Mouse (Mus musculus): ENCODE data around the gene AK157302. TPM values are rescaled to one million over a fixed set of nuclear protein-coding genes. Genes with fewer than 3 reads are reported as not detected.
"Not testable (repeated sequence)": the region's sequence is repeated elsewhere in the genome, so short reads cannot be mapped to it uniquely, and the experiment has no call there.

AK157302 gene
- total RNA-seq (2015; ENCODE audit: low replicate concordance) (2.9 and 8.4 TPM in 2 replicates), total RNA-seq (2017; ENCODE audit: low replicate concordance) (2.0 and 4.1 TPM in 2 replicates)

DNA sequence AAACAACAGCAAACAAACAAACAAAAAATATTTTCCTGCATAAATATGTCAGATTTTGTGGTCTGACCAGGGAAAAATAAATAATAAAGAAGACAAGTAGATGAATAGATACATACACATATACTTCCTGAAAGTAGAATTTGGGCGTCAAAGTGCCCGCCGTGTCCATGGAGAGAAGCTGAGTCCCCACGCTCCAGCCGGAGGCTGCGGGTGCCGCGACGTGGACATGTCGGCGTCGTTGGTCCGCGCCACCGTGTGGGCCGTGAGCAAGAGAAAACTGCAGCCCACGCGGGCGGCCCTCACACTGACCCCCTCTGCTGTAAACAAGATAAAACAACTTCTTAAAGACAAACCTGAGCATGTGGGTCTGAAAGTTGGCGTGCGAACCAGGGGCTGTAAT is at the start of gene AK157302:
Gene AK157302 (plus strand): TSS at position 144 of the 400 bp plus-strand sequence.
- ATAC-seq (replicated peaks; ENCODE audit: low FRiP score, poor library complexity, severe bottlenecking), result no peak

DNA sequence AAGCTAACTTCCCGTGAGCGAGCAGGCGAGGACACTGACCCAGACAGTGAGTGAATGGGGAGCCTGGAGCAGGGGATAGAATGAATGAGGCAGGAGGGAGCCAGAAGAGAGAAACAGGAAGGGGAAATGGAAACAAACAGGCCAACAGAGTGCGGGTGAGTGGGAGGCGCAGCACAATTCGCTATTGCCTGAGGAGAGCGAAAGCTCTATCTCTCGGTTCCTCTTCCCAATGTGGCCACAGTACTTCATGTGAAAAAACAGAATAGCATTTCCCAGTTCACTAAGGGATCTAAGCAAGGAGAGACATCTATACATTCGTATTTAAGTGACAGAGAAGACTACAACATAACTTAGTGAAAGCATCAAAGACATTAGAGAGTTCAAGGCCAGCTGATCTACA is 48.2 kb upstream of the AK157302 start:
- no peak for ATAC-seq (replicated peaks; ENCODE audit: low FRiP score, poor library complexity, severe bottlenecking)

DNA sequence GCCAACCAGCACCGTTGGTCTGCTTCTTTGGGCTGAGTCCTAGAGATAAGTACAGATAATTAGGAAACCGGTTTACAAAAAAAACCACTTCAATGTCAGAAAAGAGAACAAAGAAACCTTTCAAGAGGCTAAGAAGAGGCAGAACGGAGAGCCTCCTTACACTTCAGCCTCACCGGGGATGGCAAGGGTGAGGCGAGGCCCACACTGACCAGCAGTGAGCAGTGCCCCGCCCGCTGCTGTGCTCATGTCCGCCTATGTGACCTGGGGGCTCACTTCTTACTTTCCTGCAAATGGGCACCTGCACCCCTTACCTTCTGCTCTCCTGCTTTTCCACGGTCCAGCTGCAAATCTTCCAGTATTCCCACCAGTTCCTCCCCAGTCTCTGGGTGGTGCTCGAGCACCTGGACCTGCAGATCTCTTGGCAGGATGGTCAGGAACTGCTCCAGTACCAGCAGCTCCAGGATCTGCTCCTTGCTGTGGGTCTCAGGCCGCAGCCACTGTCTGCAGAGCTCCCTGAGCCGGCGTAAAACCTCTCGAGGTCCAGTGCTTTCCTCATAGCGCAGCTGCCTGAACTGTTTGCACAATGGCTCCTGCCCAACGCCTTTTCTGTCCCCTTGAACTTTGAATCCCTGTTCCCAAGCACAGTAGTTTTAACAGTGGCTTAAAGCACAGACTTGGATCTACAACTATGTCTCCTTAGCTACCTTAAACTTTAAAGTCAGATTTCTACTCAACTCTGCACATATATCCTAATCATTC is 47.0 kb upstream of the AK157302 start:
- ATAC-seq (replicated peaks; ENCODE audit: low FRiP score, poor library complexity, severe bottlenecking), result no peak

DNA sequence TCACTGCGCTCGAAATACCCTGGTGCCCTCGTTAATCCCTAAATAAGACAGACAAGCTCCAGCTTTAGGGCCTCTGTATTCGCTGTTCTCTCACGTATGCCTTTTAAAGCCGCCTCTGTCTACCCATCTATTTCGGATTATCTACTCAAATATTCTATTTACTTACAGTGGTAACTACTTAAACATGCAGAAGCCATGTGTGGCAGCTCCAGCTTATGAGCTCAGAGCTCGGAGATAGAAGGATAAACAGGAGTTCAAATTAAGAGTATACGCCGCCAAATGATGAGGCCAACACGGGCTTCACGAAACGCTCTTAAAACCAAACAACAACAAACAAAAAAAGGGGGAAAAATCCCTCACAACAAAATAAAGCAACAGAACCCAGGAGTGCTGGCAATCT is 42.0 kb upstream of the AK157302 start:
- ATAC-seq (replicated peaks; ENCODE audit: low FRiP score, poor library complexity, severe bottlenecking), result no peak

DNA sequence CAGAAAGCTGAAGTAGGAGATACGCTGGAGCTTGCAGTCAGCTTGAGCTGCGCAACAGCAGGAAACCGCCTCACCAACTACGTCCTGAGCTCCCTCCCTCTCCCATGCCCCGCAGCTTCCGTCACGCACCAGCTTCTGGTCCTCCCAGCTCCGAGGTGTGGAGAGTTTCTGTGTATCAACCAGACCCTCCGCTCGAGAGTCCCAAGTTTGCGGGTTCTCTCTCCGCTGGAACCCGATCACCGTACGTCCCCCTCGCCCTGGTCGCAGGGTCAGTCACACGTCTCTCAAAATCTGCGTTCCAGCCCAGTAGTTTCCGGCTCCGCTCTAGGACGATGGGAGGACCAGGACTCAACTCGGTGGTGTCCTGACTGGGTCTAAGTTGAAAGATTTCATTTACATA is 41.6 kb upstream of the AK157302 start, which contains the start of gene Zscan26:
Gene Zscan26 (minus strand): TSS at position 282 of the 400 bp plus-strand sequence.
- no peak; the same call in 1 of the 2 replicates for ATAC-seq (replicated peaks; ENCODE audit: low FRiP score, poor library complexity, severe bottlenecking)

DNA sequence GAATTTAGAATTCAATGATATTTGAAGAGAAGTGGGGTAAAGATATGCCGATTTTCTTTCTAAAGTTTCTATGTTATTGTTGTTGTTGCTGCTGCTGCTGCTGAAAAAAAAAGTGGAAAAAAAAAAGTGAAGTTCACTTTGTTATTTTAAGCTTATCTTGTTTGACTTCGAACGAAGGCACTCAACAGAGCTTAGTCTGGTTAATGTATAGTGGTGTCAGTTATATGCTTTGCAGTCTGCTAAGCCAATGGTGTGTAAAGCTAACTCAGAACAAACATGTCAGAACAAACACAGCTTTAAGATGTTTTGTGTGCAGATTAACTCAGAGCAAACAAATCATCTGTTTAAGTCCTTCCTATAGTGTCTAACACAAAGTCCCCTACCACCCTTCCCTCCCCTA is 40.9 kb upstream of the AK157302 start:
- ATAC-seq (replicated peaks; ENCODE audit: low FRiP score, poor library complexity, severe bottlenecking), result no peak

DNA sequence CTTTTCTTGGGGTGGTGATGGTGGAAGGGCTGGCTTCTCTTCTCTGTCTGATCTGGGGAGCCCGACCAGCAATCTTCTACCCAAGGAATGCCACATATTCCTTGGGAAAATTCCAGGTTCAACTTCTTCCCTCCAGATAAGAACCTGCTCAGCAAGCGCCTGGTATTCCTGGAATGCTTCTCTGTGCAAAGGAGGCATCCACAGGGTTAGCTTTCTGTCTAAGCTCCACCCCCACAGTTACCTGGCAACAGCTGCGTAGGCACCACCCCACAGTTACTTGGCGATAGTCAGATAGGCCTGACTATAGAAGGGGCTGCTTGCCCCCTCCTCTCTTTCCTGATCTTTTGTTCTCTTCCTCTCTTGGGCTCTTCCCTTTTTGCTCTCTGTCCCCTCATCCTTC is 38.7 kb upstream of the AK157302 start:
- ATAC-seq (replicated peaks; ENCODE audit: low FRiP score, poor library complexity, severe bottlenecking), result no peak

DNA sequence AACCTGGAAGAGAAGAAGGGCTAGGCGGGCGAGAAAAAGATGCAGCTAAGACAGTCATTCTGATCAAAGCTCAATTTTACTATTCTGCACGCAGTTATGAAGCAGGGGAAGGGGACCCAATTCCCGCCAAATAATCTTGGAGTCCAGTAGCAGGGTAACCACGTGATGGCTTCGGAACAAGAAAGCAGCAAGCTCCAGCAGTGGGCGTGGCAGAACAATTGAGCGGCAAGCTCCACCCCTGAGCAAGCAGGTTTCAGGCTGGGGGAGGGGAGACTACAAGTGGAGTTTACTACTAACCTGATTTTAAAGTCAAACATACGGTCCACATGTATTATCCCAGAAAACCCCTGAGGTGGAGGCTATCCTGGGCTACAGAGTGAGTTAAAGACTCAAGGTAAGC is 32.5 kb upstream of the AK157302 start:
- ATAC-seq (replicated peaks; ENCODE audit: low FRiP score, poor library complexity, severe bottlenecking), result not testable (repeated sequence)

DNA sequence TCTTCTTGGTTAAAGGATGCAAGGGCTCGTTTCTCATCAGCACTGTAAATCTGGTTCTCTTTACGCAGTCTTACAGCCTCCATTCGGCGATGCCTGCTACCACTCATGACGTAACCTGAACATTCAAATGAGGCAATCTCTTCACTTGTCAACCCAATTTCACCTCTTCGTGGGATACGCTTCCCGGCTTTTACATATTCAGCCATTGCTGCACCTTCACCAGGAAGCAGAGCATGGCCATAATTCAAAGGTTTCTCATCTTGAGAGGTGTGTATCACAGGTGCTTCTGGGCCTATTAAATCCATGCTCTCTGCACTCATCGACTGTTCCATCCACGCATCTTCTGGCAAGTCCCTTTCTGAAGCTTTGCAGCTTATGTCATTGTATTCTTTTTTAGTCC is 27.7 kb upstream of the AK157302 start:
- no peak for ATAC-seq (replicated peaks; ENCODE audit: low FRiP score, poor library complexity, severe bottlenecking)

DNA sequence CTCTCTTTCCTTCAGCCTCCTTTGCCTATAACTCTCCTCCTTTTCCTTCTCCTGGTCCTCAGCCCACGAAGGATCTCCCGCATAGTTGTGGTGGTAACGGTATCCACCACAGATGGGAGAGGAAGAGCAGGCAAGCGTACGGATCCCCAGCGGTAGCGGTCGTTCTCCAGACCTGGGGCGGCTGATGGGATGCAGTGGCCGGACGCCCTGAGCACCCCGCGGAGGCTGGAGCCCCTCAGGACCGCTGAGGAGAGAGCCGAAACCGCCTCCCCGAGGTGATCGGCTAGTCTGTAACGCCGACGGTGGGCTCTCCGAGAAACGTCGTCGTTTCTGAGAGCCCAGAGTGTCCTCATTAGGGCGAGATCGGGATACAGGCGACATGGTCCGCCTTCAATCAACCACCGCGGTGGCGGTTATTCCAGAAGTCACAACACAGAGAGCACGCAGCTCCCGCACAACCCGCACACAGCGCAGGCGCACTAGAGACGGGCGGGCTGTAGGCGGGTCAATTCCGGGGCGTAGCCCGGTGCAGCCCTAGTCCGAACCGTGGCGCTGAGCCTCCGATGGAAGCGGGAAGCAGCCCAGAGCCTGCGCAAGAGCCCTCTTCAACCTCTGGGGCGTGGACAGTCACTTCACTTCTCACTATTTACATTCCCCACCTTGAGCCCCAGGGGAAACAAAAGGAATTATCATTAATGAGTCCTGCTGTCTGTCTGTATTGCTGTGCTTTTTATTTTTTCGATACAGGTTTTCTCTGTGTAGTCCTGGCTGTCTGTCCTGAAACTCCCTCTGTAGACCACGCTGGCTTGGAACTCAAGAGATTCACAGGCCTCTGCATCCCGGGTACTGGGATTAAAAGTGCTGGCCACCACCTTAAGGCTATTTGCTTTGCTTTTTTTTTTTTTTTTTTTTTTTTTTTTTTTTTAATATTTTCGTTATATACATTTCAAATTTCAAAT is 26.7 kb upstream of the AK157302 start, which contains the start of gene Nkapl:
Gene Nkapl (minus strand): TSS at position 449 of the 959 bp plus-strand sequence.
- ATAC-seq (replicated peaks; ENCODE audit: low FRiP score, poor library complexity, severe bottlenecking), result peak; percentile 100

DNA sequence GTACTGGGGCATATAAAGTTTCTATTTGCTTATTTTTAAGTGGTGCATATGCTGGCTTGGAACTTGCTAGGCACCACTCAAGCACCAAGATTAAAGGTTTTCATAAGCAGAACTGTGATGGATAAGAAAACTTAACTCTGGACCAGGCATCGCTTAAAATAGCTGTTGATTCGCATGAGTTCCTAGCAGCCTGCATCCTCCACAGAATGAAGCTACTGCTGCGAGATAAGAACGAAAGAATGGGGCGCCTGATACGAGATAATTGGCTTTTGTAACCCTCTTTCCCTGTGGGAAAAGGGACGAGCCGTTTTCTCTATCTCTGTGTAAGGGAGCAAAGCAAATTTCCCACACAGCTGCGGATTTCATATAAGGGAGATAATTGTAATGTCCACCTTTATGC is 25.9 kb upstream of the AK157302 start:
- ATAC-seq (replicated peaks; ENCODE audit: low FRiP score, poor library complexity, severe bottlenecking), result no peak

DNA sequence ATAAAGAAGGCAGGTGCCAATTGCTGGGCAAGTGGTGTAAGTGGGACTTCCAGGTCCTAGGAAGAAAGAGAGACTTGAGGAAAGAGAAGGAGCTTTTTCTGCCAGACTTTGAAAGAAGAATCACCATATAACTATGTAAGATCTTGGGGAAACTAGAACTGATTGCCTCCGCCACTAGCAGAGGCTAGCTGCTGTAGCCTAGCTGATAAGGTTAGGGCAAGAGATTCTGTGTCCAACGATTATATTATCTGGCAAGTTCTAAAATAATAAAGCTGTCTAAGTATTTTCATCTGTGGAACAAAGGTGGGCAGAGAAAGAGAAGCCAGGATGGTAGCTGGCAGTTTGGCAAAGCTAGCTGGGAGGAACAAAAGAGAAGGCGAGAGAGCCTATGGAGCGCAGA is 22.6 kb upstream of the AK157302 start:
- ATAC-seq (replicated peaks; ENCODE audit: low FRiP score, poor library complexity, severe bottlenecking), result no peak

DNA sequence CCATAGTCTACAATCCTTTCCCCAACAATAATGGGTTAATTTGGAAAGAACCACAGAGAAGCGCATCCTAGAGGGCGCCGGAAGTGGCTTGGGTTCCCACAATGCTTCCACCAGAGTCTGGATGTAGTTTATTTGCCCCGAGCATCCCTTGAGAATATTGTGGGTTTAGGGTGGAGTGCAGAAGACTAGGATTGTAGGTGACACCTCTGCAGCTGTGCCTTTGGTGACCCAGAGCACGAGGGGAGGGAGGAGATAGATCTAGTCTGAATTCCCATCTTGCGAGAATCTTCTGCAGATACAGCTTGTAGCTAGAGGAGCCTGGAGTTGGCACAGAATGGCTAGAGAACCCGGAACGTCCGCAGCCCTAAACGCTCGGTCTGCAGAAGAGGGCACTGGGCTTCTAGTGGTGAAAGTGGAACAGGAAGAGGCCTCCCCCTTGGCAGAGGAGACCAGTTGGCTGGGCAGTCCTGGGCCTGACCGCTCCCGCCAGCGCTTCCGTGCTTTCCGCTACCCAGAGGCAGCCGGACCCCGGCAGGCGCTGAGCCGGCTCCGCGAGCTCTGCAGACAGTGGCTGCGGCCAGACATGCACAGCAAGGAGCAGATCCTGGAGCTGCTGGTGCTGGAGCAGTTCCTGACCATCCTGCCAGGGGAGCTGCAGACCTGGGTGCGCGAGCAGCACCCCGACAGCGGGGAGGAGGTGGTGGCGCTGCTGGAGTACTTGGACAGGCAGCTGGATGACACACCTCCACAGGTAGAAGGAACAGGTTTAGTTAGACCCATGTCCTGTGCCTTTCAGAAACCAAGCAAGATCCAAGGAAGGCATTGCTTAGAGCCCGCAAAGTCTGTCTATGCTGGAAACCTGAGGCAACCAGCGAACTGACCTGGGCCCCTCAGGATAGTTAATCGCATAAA is 16.0 kb upstream of the AK157302 start, which contains the start of the genes Zkscan4 and Gm10065:
Gene Zkscan4 (plus strand): TSS at position 149 of the 912 bp plus-strand sequence.
Gene Gm10065 (minus strand): TSS at position 683 of the 912 bp plus-strand sequence.
- not testable (repeated sequence) for ATAC-seq (replicated peaks; ENCODE audit: low FRiP score, poor library complexity, severe bottlenecking)

DNA sequence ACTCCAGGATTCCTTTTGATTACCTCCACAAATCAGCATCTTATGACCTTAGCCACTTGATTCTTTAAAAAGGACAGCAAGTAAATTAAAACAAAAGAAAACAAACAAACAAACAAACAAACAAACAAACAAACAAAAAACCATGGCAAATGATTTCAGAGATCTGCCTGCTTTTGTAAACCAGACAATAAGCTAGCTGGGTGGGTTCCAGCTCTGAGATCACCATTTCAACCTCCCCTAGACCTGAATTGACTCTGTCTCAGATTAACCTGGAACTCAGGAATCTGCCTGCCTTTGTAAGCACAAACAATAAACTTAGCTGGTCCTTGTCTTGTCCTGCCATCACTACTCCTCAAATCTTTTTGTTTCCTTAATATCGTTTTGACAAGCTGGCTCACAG is 8.1 kb upstream of the AK157302 start:
- no peak for ATAC-seq (replicated peaks; ENCODE audit: low FRiP score, poor library complexity, severe bottlenecking)

DNA sequence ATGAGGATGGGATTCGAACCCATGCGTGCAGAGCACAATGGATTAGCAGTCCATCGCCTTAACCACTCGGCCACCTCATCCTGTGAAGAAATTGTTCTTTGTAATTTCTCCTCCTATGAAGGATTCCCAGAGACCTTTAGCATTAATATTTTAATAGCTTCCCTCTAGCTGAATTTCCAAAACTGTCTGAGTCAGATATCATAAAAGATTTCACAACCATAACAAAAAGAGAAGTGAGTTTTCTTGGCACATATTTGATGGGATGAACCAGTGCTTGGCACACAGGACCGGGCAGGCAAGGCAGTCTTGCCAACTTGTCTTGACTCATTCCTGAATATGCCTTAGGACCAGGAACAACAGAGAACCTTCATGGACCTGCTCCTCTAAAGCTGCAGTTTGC is 2.2 kb upstream of the AK157302 start:
- no peak for ATAC-seq (replicated peaks; ENCODE audit: low FRiP score, poor library complexity, severe bottlenecking)

DNA sequence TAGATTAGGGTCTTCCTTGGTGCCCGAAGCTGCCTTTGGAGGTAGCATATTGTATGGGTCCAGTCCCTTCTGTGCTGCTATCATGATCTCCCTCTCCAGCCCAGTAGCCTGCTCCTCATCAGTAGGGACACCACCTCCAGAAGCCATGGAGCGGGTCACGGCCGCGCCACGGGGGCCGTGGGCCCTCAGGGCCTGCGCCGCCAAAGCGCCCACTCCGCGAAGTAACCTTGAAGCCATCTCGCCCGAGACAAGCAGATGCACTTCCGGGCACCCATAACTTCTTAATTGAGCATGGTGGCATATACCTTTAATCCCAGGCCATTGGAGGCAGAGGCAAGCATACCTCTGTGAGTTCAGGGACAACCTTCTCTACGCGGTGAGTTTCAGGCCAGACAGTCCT is 6.2 kb downstream of the AK157302 start, which contains the start of gene Gm11273:
Gene Gm11273 (minus strand): TSS at position 237 of the 400 bp plus-strand sequence.
- ATAC-seq (replicated peaks; ENCODE audit: low FRiP score, poor library complexity, severe bottlenecking), result peak; percentile 77

DNA sequence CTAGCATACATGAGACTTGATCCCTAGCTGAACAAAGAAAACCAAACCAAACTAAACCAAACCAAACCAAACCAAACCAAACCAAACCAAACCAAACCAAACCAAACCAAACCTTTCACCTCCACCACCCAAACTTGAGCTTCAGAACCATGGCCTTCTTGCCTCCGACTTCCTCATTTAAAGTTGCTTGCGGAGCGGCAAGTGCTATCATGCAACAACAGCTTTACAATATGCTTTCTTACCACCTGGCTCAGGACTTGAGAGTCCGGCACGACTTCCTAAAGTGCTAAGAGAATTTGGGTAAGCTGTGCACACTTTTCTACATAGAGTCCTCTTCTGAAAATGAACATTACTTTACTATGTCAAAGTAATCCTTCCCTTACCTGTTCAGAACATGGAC is 7.3 kb downstream of the AK157302 start:
- ATAC-seq (replicated peaks; ENCODE audit: low FRiP score, poor library complexity, severe bottlenecking), result no peak

DNA sequence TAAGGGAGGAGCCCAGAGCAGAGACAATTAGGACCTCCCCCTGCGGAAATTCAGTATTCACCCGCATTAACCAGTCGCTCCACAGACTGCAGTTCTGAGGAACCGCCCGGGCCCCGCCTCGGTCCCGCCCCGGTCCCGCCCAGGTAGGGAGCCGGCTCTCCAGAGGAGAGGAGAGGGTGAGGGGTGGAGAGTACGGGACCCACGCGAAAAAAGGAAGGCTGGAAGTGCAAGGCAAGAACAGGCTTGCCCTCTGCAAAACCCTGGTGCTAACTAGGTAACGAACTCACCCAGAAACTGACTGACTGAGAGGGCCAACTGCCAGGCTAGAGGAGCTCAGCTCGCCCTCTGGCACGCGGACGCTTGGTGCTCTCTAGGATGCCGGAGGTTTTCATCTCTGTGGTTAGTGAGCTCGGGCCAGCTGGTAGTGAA is 11.2 kb downstream of the AK157302 start:
- ATAC-seq (replicated peaks; ENCODE audit: low FRiP score, poor library complexity, severe bottlenecking), result peak; percentile 94

DNA sequence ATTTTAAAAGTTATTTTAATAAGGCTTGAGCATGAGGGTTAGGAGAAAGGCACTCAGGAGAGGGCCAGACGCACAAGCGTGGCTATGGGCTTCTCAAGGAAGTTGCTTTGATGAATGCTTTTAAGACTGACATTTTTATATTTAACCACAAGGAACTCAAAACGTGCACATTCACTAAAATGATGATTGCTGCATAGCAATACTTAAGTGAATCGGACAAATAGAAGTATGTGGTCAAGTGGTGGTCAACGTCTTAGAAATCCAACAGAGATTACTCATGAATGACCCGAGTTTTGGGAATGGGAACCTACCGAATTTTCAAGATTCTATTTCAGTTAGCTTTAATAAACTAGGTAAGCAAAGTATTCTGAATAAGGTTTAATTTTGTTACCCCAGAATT is 35.1 kb downstream of the AK157302 start:
- ATAC-seq (replicated peaks; ENCODE audit: low FRiP score, poor library complexity, severe bottlenecking), result no peak
